Mouse (Mus musculus): ENCODE results near the gene Ggt1.
"Not testable (repeated sequence)": the region's sequence is repeated elsewhere in the genome, so short reads cannot be mapped to it uniquely, and the experiment has no call there.

Ggt1 gene

DNA sequence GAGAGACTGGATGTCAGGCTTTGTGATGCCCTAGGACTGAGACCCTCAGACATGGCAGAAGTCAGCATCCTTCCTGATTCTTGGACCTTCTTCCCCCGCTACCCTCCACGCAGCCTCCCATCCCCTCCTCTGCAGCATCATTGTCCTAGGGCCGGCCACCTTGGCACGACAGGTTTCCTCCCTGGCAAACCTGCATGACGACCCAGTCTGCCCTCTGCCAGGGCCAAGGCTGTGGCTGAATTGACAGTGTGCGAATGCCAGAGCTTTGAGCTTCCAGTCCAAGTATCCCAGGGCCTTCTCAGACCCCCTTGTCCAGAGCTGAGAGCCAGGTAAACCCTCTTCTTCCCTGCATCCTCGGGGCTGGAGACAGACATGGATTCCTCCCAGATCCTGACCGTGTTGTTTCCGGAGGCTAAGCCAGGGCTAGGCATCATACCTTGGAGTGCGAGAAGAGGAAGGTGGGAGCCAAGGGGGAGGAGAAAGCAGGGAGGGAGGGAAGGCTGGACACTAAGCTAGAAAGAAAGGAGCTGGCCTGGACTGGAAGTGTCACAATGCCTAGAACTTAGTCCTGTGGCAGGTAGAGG is at the start of gene Ggt1:
Ggt1 (plus strand) TSS at position 534 of the 584 bp plus-strand sequence.
- no peak for DNase-seq

DNA sequence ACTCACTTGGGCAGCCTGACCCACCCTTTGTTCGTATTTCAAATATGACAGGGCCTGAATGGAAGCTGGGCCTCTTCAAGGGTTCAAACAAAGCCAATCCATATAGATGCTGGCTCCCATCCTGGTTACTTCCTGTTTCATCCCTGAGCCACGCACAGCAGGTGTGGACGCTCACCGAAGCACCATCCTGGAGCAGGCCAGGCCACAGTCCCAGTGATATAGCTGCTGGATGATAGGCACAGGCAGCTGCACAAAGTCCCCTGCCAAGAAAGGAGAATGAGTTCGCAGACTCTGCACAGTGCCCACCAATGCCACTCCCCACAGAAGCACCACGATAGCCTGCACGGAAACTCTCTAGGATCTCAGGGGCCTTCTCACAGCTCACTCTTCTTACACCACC is 49.5 kb upstream of the Ggt1 start:
- no peak for DNase-seq

DNA sequence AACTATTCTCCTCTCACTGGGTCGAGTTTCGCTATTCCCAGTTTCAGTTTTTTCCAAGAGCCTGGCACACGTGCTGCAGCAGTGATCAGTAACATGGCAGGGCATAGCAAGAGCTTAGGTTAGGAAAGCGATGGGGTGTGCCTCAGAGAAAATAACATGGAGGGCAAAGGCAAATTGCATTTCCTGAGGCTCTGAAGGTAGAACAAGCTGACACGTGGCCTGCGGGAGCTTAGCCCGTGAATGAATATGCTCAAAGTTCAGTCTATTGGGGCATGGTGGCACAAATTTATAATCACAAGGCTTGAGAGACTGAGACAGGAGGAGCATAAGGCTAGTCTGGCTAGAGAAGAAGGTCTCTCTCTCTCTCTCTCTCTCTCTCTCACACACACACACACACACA is 48.6 kb upstream of the Ggt1 start:
- no peak for DNase-seq

- no peak for DNase-seq
These were observed 47.9 kb upstream of the Ggt1 start for GRCm38 (mm10) chr10:75513306-75514067.

GRCm38 (mm10) chr10:75514361-75514760 is 47.0 kb upstream of the Ggt1 start:
- DNase-seq = no peak

DNA sequence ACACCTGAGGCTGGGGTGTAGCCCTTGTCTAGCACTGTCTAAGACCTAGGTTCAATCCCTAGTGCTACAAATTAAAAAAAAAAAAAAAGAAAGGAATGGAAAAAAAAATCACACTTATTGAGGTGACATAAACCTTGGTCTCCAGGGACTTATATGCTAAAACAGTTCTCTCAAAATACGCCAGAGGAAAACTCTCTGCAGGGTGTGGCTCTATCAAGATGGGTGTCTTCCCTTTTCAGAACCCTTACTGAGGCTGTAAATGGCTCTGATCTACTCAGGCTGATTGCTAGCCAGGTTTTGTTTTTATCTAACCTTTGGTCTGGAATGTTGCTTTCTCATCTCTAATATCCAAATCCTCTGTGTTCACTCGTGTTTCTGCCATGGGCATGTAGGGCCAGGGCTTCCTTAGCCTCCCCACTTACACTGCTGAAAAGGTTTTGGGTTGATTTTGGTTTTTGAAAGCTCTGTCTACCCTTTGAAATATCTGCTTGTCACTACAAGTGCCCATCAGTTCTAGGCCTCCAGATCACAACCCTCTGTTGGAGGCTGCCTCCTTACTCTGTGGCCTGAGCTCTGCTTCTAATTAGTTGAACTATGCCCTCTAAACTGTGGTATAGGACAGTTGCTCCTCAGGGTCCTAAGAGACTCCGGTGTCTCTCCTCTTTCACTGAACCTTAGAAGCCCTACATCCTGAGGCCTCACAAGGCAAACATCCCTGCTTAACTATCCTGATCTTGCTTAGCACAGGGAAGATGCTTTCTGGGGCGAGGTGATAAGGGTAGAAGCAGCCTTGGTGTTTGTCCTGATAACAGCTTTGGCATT is 46.0 kb upstream of the Ggt1 start:
- DNase-seq = no peak

- no peak for DNase-seq
These were observed 45.2 kb upstream of the Ggt1 start for GRCm38 (mm10) chr10:75516038-75516723.

- peak in 1 of 2 experiments; percentile 16 for DNase-seq
These were observed 44.7 kb upstream of the Ggt1 start for GRCm38 (mm10) chr10:75516724-75517072.

DNA sequence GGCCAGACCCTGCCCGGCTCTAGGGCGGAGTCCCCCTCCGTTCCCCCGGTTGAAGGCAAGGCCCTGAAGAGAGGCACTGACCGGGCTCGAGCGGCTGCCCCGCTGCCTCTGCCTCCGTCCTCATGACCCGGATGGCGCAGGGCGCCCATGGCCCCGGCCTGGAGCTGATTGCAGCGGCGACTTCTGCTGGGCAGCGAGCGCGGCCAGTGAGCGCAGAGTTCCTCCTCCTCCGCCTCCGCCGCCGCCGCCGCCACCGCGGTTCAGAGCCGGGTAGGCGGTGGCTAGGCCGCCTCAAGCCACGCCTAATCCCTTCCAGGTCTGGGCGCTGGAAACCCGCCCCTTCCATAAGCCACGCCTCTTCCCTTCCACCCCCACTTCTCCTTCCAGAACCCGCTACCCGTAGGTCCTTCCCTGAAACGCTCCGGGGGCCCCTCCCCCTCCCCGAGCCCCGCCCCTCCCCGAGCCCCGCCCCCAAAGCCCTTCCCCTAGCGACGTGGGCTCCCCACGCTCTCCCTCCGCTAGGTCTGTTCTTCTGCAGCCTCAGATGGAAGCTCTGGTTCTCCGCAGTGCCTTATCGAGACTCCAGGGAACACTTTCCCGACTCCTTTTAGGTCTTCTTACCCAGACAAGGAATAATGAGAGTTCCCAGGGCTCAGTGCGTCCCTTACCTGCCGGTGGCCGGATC is 44.2 kb upstream of the Ggt1 start, which contains the start of gene Snrpd3:
Snrpd3 (plus strand) TSS at position 479 of the 685 bp plus-strand sequence.
- DNase-seq = peak; percentile 88 to 93

- peak; percentile 92 to 96 for DNase-seq
These were observed 43.7 kb upstream of the Ggt1 start, which contains the start of gene Gucd1 for GRCm38 (mm10) chr10:75517758-75518143. Gene Gucd1, minus strand, starts transcription at chr10:75517972.

DNA sequence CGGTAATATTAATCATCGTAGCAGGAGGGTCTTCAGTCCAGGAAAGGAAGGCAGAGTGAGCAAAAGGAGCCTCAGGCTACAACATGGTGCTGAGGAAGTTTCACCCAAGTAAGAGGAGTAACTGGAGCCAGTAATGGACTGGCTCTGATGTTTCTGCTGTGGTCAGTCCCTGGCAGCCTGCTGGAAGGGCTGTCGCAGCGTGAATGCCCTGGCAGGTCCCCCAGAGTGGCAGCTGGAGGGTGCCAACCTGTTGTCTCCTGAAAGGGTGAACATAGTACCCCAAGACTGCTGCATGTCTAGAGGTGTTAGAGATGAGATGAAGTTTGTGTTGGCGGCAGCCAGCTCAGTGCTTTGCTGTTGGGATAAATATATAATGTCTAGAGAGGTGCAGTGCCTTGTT is 40.8 kb upstream of the Ggt1 start:
- DNase-seq = no peak

DNA sequence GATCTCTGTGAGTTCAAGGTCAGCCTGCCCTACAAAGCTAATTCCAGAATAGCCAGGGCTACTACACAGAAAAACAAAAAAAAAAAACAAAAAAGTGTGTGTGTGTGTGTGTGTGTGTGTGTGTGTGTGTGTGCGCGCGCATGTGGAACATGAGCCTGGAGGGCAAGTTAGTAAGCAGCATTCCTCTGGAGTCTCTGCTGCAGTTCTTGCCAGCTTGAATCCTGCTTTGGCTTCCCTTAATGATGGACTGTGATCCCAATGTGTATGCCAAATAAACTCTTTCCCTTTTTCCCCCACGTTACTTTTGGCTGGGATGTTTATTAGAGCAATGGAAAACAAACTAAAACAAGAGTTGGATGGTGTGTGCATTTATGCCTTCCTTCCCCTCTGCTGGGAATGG is 39.8 kb upstream of the Ggt1 start:
- DNase-seq = no peak

- DNase-seq = not testable (repeated sequence)
These were observed 36.0 kb upstream of the Ggt1 start for GRCm38 (mm10) chr10:75525450-75525849.

- no peak for DNase-seq
These were observed 31.1 kb upstream of the Ggt1 start for GRCm38 (mm10) chr10:75530322-75530721.

DNA sequence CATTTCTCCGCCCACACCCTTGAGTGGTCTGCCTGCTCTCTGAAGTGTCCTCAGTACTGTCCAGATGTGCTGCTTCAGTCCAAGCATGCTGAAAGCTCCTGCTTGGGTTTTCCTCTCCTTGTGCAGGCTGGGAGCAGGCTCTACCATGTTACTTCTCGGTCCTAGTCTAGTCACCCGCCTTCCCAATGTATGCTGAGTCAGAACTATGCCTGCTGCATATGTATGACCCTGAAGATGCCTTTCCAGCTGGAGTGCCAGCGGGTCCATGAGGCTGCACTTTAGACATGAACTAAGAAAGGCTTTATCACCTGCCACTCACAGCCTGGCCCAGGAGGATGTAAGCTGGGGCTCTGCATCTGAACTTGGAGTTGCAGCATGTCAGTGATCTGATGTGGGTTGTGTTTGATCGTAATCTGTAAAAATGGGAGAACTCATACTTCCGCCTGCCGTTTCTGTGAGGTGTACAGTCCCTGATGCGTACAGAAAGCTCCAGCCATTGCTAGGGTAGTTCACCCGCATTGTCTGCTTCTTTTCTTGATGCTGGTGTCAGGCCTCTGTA is 29.8 kb upstream of the Ggt1 start:
- peak; percentile 35 to 52 for DNase-seq

GRCm38 (mm10) chr10:75534216-75534615 is 27.2 kb upstream of the Ggt1 start:
- no peak for DNase-seq

- no peak for DNase-seq
These were observed 26.5 kb upstream of the Ggt1 start for GRCm38 (mm10) chr10:75534934-75535333.

GRCm38 (mm10) chr10:75535423-75535822 is 26.0 kb upstream of the Ggt1 start:
- no peak for DNase-seq

GRCm38 (mm10) chr10:75536123-75536522 is 25.3 kb upstream of the Ggt1 start:
- peak in 1 of 2 experiments; percentile 31 for DNase-seq

- DNase-seq = no peak
These were observed 13.5 kb upstream of the Ggt1 start for GRCm38 (mm10) chr10:75547901-75548300.

DNA sequence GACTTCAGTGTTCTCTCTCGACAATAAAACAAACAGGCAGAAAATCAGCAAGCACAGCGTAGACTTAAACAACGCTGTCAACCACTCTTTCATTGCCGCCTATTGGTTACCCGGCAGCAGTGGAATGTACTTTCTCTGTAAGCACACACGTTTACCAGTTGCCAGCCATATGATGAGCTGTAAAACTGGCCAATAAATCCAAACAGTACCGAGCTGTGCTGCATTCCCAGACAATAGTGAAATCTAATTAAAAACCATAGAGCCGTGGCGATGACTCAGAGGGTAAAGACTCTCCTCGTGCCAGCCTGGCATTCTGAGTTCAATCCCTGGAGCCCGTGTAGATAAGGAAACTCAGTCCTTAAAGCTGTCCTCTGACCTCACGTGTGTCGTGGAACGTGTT is 12.9 kb upstream of the Ggt1 start:
- DNase-seq = no peak

GRCm38 (mm10) chr10:75549886-75550285 is 11.5 kb upstream of the Ggt1 start:
- DNase-seq = no peak

All from thymus, adult 18-20 months (tissue).